Mouse (Mus musculus): Measurements from ENCODE around the gene Myh7. TPM values are rescaled to one million over a fixed set of nuclear protein-coding genes. Genes with fewer than 3 reads are reported as not detected.
"Not testable (repeated sequence)": the region's sequence is repeated elsewhere in the genome, so short reads cannot be mapped to it uniquely, and the experiment has no call there.

Myh7 gene
- polyA plus RNA-seq, 1 experiment from 2014 or later = 29.1 TPM

GRCm38 (mm10) chr14:54963727-54964126, 30.7 kb downstream of the Myh7 start:
- ATAC-seq (ENCODE audit: borderline replicate concordance, extremely low read depth, low FRiP score, low TSS enrichment) = no peak
- no peaks in the 10 kb centered on the region for H3K9me3 ChIP-seq
- 86% methylated on average over 11 of the region's 11 CpGs for WGBS
- H3K4me2 ChIP-seq = no peak overlapping the region
- H3K9ac ChIP-seq = no peak overlapping the region
- H3K4me1 ChIP-seq = no peaks in the 10 kb centered on the region
- no peaks in the 10 kb centered on the region for H3K36me3 ChIP-seq
- H3K4me3 ChIP-seq = no peak overlapping the region
- no peaks in the 10 kb centered on the region for H3K27me3 ChIP-seq
- no peak overlapping the region for H3K27ac ChIP-seq

DNA sequence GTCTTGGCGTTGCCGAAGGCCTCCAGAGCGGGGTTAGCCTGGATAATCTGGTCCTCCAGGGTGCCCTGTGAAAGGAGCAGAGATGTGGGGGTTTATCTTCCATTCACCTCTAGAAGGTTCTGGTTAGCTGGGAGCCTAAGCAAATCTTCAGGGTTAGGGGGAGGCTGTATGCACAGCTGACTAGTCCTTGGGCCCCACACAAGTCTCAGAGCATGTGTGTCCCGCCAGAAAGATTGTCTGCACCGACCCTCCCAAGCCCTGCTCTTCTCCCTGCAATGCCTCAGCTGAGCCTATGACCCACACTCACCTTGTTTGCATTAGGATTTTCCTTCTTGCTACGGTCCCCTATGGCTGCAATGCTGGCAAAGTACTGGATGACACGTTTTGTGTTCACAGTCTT, 31.7 kb downstream of the Myh7 start:
- H3K27ac ChIP-seq = no peak overlapping the region
- no peaks in the 10 kb centered on the region for H3K27me3 ChIP-seq
- WGBS = 77% methylated on average over 7 of the region's 7 CpGs
- H3K9me3 ChIP-seq = no peaks in the 10 kb centered on the region
- H3K36me3 ChIP-seq = no peaks in the 10 kb centered on the region
- H3K4me3 ChIP-seq = no peak overlapping the region
- no peak overlapping the region for H3K4me2 ChIP-seq
- no peak overlapping the region for H3K9ac ChIP-seq
- no peak for ATAC-seq (ENCODE audit: borderline replicate concordance, extremely low read depth, low FRiP score, low TSS enrichment)
- no peaks in the 10 kb centered on the region for H3K4me1 ChIP-seq

GRCm38 (mm10) chr14:54961487-54961886, 32.9 kb downstream of the Myh7 start:
- Histone ChIP-seq H3K27me3 (no peaks in the 10 kb centered on the region), H3K9ac (no peak overlapping the region), H3K4me3 (no peak overlapping the region), H3K9me3 (no peaks in the 10 kb centered on the region), H3K4me1 (no peaks in the 10 kb centered on the region), H3K27ac (no peak overlapping the region), H3K4me2 (no peak overlapping the region), H3K36me3 (no peaks in the 10 kb centered on the region)
- ATAC-seq (ENCODE audit: borderline replicate concordance, extremely low read depth, low FRiP score, low TSS enrichment) = no peak
- 74% methylated on average over 5 of the region's 5 CpGs for WGBS

DNA sequence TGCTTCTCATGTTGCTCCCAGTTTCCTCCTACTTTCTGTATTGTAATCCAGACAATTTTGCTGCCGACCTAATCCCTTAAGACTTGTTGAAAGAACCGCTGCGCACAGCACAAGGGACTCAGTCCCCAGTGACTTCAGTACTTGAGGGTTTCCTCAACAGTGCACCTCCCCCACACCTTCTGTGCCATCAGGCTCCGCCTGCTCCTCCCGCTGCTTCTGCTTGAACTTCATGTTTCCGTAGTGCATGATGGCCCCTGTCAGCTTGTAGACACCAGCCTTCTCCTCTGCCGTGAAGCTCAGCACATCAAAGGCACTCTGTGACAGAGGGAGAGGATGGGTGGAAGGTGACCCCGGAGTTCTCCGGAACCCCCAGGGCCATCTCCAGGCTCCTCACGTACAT, 33.7 kb downstream of the Myh7 start:
- no peak for ATAC-seq (ENCODE audit: borderline replicate concordance, extremely low read depth, low FRiP score, low TSS enrichment)
- Histone ChIP-seq H3K4me2 (no peak overlapping the region), H3K4me1 (no peaks in the 10 kb centered on the region), H3K4me3 (no peak overlapping the region), H3K9me3 (no peaks in the 10 kb centered on the region), H3K9ac (no peak overlapping the region), H3K27me3 (no peaks in the 10 kb centered on the region), H3K36me3 (no peaks in the 10 kb centered on the region), H3K27ac (no peak overlapping the region)
- WGBS = 50% methylated on average over 10 of the region's 10 CpGs

DNA sequence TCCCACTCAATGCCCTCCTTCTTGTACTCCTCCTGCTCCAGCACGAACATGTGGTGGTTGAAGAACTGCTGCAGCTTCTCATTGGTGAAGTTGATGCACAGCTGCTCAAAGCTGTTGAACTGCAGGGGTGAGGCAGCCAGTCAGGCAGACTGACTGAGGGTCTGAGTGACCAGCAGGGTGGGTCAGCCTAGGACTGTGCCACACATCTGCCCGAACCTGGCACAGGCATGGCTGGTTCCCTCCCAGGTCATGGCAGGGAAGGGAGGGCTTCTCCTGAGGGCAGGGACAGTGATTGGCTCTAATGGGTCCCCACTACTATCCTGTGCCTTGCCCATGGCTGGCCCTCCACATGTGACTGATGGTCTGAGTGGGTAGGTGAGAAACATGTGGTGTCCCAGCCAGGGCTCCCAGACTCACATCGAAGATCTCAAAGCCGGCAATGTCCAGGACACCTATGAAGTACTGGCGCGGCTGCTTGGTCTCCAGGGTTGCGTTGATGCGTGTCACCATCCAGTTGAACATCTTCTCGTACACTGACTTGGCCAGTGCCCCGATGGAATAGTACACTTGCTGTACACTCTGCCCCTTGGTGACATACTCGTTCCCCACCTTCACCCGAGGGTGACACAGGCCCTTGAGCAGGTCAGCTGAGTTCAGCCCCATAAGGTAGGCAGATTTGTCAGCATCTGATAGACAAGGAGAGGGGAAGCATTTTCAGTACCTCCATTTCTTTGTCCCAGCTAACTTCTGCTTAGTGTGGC, 34.4 kb downstream of the Myh7 start:
- H3K27ac ChIP-seq, H3K36me3 ChIP-seq, H3K9me3 ChIP-seq, H3K27me3 ChIP-seq, H3K4me1 ChIP-seq, H3K4me2 ChIP-seq, H3K4me3 ChIP-seq, H3K9ac ChIP-seq: not testable (repeated sequence)
- ATAC-seq (ENCODE audit: borderline replicate concordance, extremely low read depth, low FRiP score, low TSS enrichment) = 0 out of 2 replicates have a peak, but pooled peaks have one; percentile 50
- WGBS = 86% methylated on average over 12 of the region's 12 CpGs

DNA sequence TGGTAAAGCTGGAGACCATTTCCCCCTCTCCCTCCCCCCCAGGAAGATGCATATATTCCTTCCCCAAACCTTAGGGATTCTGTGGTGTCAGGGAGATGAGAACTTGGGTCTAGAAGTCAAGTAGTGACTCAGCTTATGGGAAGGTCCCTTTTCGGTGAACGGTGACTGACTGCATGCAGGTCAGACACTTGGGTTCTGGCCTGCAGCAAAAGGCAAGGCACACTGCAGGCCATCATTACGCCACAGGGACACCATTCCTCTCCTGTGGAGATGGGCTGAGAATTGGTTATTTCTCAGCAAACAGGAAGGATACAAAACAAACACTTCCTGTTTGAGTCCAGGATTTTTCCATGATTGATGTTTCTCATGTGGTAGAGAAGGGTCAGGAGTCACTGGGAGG, 35.2 kb downstream of the Myh7 start:
- H3K9ac ChIP-seq = no peak overlapping the region
- H3K4me1 ChIP-seq = no peaks in the 10 kb centered on the region
- no peaks in the 10 kb centered on the region for H3K27me3 ChIP-seq
- H3K4me3 ChIP-seq = no peak overlapping the region
- 80% methylated on average over 3 of the region's 3 CpGs for WGBS
- H3K9me3 ChIP-seq = no peaks in the 10 kb centered on the region
- H3K4me2 ChIP-seq = no peak overlapping the region
- ATAC-seq (ENCODE audit: borderline replicate concordance, extremely low read depth, low FRiP score, low TSS enrichment) = no peak
- H3K36me3 ChIP-seq = no peaks in the 10 kb centered on the region
- H3K27ac ChIP-seq = no peak overlapping the region

GRCm38 (mm10) chr14:54958503-54958902, 35.9 kb downstream of the Myh7 start:
- Histone ChIP-seq H3K4me2 (no peak overlapping the region), H3K36me3 (no peaks in the 10 kb centered on the region), H3K4me1 (no peaks in the 10 kb centered on the region), H3K4me3 (no peak overlapping the region), H3K9ac (no peak overlapping the region), H3K27ac (no peak overlapping the region), H3K27me3 (no peaks in the 10 kb centered on the region), H3K9me3 (no peaks in the 10 kb centered on the region)
- ATAC-seq (ENCODE audit: borderline replicate concordance, extremely low read depth, low FRiP score, low TSS enrichment) = no peak
- WGBS = 76% methylated on average over 4 of the region's 4 CpGs

DNA sequence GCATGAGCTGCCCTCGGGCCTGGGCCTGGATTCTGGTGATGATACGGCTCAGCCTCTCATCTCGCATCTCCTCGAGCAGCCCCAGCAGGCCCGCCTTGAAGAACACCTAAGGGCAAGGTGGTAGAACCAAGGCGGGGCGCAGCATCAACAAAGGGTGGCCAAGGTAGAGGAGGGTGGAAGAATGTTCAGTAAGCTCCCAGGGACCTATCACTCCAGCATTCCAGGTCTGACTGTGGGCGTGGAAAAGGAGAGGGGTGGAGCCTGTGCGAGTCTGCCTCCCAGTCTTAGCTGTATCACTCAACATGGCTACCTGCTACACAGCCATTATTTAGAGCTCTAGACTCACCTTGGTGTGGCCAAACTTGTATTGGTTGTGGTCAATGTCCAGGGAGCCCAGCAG, 37.9 kb downstream of the Myh7 start:
- Histone ChIP-seq H3K4me3 (no peak overlapping the region), H3K27ac (no peak overlapping the region), H3K27me3 (peaks cover 2% of the 10 kb centered on the region; the same call in 1 of the 2 replicates), H3K9me3 (no peaks in the 10 kb centered on the region), H3K4me2 (no peak overlapping the region), H3K36me3 (no peaks in the 10 kb centered on the region), H3K4me1 (no peaks in the 10 kb centered on the region), H3K9ac (no peak overlapping the region)
- 0 out of 2 replicates have a peak, but pooled peaks have one; percentile 35 for ATAC-seq (ENCODE audit: borderline replicate concordance, extremely low read depth, low FRiP score, low TSS enrichment)
- 78% methylated on average over 9 of the region's 9 CpGs for WGBS

GRCm38 (mm10) chr14:54955481-54955880, 38.9 kb downstream of the Myh7 start:
- Histone ChIP-seq H3K27ac (no peak overlapping the region), H3K9ac (no peak overlapping the region), H3K36me3 (no peaks in the 10 kb centered on the region), H3K4me1 (no peaks in the 10 kb centered on the region), H3K9me3 (no peaks in the 10 kb centered on the region), H3K4me3 (no peak overlapping the region), H3K27me3 (peaks cover 3% of the 10 kb centered on the region; the same call in 1 of the 2 replicates), H3K4me2 (no peak overlapping the region)
- 75% methylated on average over 3 of the region's 3 CpGs for WGBS
- no peak for ATAC-seq (ENCODE audit: borderline replicate concordance, extremely low read depth, low FRiP score, low TSS enrichment)

GRCm38 (mm10) chr14:54954474-54954873, 40.0 kb downstream of the Myh7 start:
- Histone ChIP-seq H3K9ac (no peak overlapping the region), H3K4me2 (no peak overlapping the region), H3K27me3 (peaks cover 3% of the 10 kb centered on the region; the same call in 1 of the 2 replicates), H3K4me3 (no peak overlapping the region), H3K36me3 (no peaks in the 10 kb centered on the region), H3K9me3 (no peaks in the 10 kb centered on the region), H3K4me1 (no peaks in the 10 kb centered on the region), H3K27ac (no peak overlapping the region)
- WGBS = 68% methylated on average over 3 of the region's 3 CpGs
- ATAC-seq (ENCODE audit: borderline replicate concordance, extremely low read depth, low FRiP score, low TSS enrichment) = no peak

- Histone ChIP-seq H3K4me1 (no peaks in the 10 kb centered on the region), H3K9me3 (no peaks in the 10 kb centered on the region), H3K27ac (no peak overlapping the region), H3K36me3 (no peaks in the 10 kb centered on the region), H3K4me2 (no peak overlapping the region), H3K9ac (no peak overlapping the region), H3K4me3 (no peak overlapping the region), H3K27me3 (peaks cover 3% of the 10 kb centered on the region; the same call in 1 of the 2 replicates)
- ATAC-seq (ENCODE audit: borderline replicate concordance, extremely low read depth, low FRiP score, low TSS enrichment) = no peak
- 89% methylated on average over 8 of the region's 8 CpGs for WGBS
These were observed 40.7 kb downstream of the Myh7 start for GRCm38 (mm10) chr14:54953664-54954206.

DNA sequence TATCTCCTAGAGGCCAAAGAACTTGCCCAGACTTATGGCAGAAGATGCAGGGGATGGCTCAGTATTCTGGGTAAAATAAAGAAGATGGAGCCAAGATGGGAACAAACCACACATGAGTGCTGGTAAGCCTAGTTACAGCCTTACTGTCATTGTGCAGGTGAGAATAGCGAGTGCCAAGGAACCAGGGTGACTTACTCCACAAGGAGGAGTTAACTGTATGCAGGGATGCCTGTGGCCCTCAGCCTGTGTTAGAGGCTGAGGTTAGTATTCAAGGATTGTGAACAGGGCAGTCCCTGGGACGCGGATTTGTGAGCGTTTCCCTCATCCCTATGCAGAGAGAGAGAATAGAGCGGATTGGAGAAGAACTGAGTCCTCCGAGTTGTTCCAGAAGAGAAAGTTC, 42.8 kb downstream of the Myh7 start:
- no peaks in the 10 kb centered on the region for H3K9me3 ChIP-seq
- no peak overlapping the region for H3K9ac ChIP-seq
- H3K36me3 ChIP-seq = no peaks in the 10 kb centered on the region
- no peak overlapping the region for H3K4me3 ChIP-seq
- no peak for ATAC-seq (ENCODE audit: borderline replicate concordance, extremely low read depth, low FRiP score, low TSS enrichment)
- no peak overlapping the region for H3K27ac ChIP-seq
- H3K4me2 ChIP-seq = no peak overlapping the region
- H3K27me3 ChIP-seq = peaks cover 3% of the 10 kb centered on the region; the same call in 1 of the 2 replicates
- 89% methylated on average over 6 of the region's 6 CpGs for WGBS
- no peaks in the 10 kb centered on the region for H3K4me1 ChIP-seq

Data from lung, embryonic 15.5 days (tissue).